Mouse (Mus musculus) myocyte (in vitro differentiated cells): ENCODE measurements around the gene Srrm4. TPM values are rescaled to one million over a fixed set of nuclear protein-coding genes. Genes with fewer than 3 reads are reported as not detected.

ENCODE experiments used
- H3K27me3 ChIP-seq: one replicate; pipeline ENCODE4 v1.6.1; 2011; ENCODE audit not compliant: control insufficient read depth, insufficient read depth, insufficient read length
- H3K36me3 ChIP-seq: one replicate; pipeline ENCODE4 v1.6.1; 2011; ENCODE audit not compliant: control insufficient read depth, insufficient read depth
- H3K4me2 ChIP-seq: one replicate; pipeline ENCODE4 v1.6.1; 2011; ENCODE audit warnings: low read depth, control low read depth
- H3K4me3 ChIP-seq: one replicate; pipeline ENCODE4 v1.5.1; 2011; ENCODE audit warnings: mild to moderate bottlenecking, control low read depth, moderate library complexity
- H3K79me2 ChIP-seq: one replicate; pipeline ENCODE4 v1.6.1; 2011; ENCODE audit not compliant: control insufficient read depth, insufficient read depth
- H3ac ChIP-seq: one replicate; pipeline ENCODE4 v1.6.1; 2011; ENCODE audit not compliant: control insufficient read depth, insufficient read length
- CEBPB ChIP-seq: IDR thresholded peaks from 2 replicates; pipeline ENCODE4 v1.6.1; 2011; ENCODE audit warnings: mild to moderate bottlenecking, moderate library complexity; ENCODE audit not compliant: poor library complexity, insufficient read depth, severe bottlenecking
- E2F4 ChIP-seq: IDR thresholded peaks from one replicate; pipeline ENCODE4 v1.6.1; 2011; ENCODE audit warnings: mild to moderate bottlenecking, control low read depth, moderate library complexity; ENCODE audit not compliant: insufficient read depth
- MAX ChIP-seq: IDR thresholded peaks from one replicate; pipeline ENCODE4 v1.6.1; 2011; ENCODE audit warnings: low read depth, mild to moderate bottlenecking, control low read depth
- MYOD1 ChIP-seq, 3 experiments: IDR thresholded peaks; one replicate each; pipeline ENCODE4 v1.6.1; 2011; ENCODE audit warnings: control low read depth in 2 of 3, low read depth in 2 of 3, mild to moderate bottlenecking in 2 of 3, moderate library complexity in 1 of 3; ENCODE audit not compliant: insufficient read length in 2 of 3, control insufficient read depth in 1 of 3
- MYOG ChIP-seq, 3 experiments: IDR thresholded peaks; one replicate each; pipeline ENCODE4 v1.6.1; 2011; ENCODE audit warnings: control low read depth in 2 of 3, low read depth in 2 of 3, mild to moderate bottlenecking in 2 of 3; ENCODE audit not compliant: insufficient read length in 2 of 3, control insufficient read depth in 1 of 3, insufficient read depth in 1 of 3
- POLR2A ChIP-seq: IDR thresholded peaks from one replicate; pipeline ENCODE4 v1.6.1; 2011; ENCODE audit warnings: low read depth, mild to moderate bottlenecking, control low read depth, moderate library complexity; ENCODE audit not compliant: insufficient read length
- POLR2AphosphoS2 ChIP-seq: IDR thresholded peaks from one replicate; pipeline ENCODE4 v1.6.1; 2011; ENCODE audit warnings: low read depth, control low read depth; ENCODE audit not compliant: insufficient read length
- REST ChIP-seq: IDR thresholded peaks from one replicate; pipeline ENCODE4 v1.6.1; 2011; ENCODE audit warnings: mild to moderate bottlenecking, control low read depth, moderate library complexity; ENCODE audit not compliant: insufficient read depth, insufficient read length
- SRF ChIP-seq: IDR thresholded peaks from one replicate; pipeline ENCODE4 v1.6.1; 2011; ENCODE audit warnings: low read depth; ENCODE audit not compliant: control insufficient read depth, insufficient read length
- TCF12 ChIP-seq: IDR thresholded peaks from one replicate; pipeline ENCODE4 v1.6.1; 2011; ENCODE audit warnings: mild to moderate bottlenecking, control low read depth; ENCODE audit not compliant: poor library complexity, insufficient read depth, severe bottlenecking
- TCF3 ChIP-seq: IDR thresholded peaks from one replicate; pipeline ENCODE4 v1.6.1; 2011; ENCODE audit warnings: low read depth, control low read depth; ENCODE audit not compliant: insufficient read length
- USF1 ChIP-seq: IDR thresholded peaks from one replicate; pipeline ENCODE4 v1.6.1; 2011; ENCODE audit warnings: low read depth, mild to moderate bottlenecking, control low read depth, moderate library complexity
- polyA plus RNA-seq: library from polyadenylated mRNA; unstranded; fragments of >200 nt; fragmentation: generic; extraction: Trizol; gene quantifications from one replicate; pipeline ENCODE4 v1.2.1, GENCODE M21; 2012; ENCODE audit warnings: missing spikeins

Srrm4 gene
- polyA plus RNA-seq, 1 experiment: 0.12 TPM

DNA sequence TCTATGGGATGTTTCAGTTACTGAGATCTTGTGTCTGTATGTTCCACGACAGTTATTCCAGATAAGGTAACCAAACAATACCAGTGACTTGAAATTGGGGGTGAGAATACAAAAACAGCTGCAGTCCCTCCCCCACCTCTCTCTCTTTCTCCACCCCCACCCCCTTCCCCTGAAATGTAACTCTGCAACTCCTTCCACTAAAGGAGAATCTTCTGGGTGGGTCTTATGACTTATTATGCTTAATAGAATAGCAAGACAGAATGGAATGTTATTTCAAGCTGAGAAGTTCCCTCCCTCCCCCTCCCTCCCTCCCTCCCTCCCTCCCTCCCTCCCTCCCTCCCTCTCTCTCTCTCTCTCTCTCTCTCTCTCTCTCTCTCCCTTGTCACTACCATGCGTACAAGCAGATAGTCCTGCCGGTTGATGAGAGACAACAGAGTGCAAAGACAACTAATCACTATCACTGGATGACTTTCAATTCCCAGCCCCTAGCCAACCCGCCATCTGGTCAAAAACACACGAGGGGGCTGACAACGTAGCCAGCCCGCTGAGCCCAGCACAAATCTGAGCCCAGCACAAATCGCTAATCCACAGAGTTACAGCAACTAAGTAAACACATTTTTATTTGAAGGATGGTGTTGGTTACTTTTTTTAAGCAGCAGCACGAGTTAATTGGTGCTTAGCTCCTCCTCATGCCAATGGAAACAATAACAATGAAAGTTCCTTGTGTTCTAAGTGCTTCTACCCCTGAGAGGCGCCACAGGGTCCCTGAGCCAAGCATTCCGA is 143.0 kb downstream of the Srrm4 start:
- Histone ChIP-seq H3ac (no peak overlapping the region), H3K4me3 (no peak overlapping the region), H3K27me3 (no peaks in the 10 kb centered on the region), H3K79me2 (no peaks in the 10 kb centered on the region), H3K36me3 (no peaks in the 10 kb centered on the region), H3K4me2 (no peak overlapping the region)
- TF ChIP-seq SRF (no peak), CEBPB (no peak), MAX (no peak), MYOG (IDR thresholded peaks at IDR 0.05; ENCODE audit: control insufficient read depth in 1 of 3, insufficient read depth in 1 of 3, insufficient read length in 2 of 3, low read depth in 2 of 3) (no peak), TCF12 (no peak), TCF3 (no peak), POLR2A (no peak), USF1 (no peak), MYOD1 (IDR thresholded peaks at IDR 0.05; ENCODE audit: control insufficient read depth in 1 of 3, insufficient read length in 2 of 3, low read depth in 2 of 3) (no peak), REST (no peak), E2F4 (no peak), POLR2AphosphoS2 (no peak)

DNA sequence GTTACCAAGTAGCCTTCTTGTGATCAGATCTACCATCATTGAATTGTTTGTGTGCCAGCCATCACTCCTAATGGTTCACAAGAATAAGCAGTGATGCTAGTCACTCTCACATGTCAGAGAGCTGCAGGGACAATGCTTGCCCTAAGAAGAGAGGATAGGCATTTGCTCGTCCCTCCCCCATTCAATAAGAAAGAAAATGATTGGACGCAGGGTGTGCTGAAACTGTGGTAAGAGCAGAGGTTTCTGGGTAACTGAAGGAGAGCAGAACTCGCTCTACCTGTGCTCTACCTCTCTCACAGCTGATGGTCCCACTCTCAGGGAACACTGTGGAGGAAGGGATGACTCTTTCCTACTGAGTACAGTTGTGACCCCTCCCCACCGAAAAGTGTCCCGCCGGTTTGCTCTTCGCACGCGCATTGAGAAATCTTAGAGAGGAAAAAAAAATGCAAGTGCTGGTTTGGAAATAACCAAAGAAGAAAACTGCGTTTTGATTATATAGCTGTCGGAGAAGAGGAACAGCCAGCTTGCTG is 143.7 kb downstream of the Srrm4 start:
- H3K4me3 ChIP-seq: no peak overlapping the region
- H3ac ChIP-seq: no peak overlapping the region
- no peaks in the 10 kb centered on the region for H3K36me3 ChIP-seq
- H3K79me2 ChIP-seq: no peaks in the 10 kb centered on the region
- no peak overlapping the region for H3K4me2 ChIP-seq
- no peaks in the 10 kb centered on the region for H3K27me3 ChIP-seq
- TF ChIP-seq MYOG (IDR thresholded peaks at IDR 0.05; ENCODE audit: control insufficient read depth in 1 of 3, insufficient read depth in 1 of 3, insufficient read length in 2 of 3, low read depth in 2 of 3) (no peak), POLR2AphosphoS2 (no peak), E2F4 (no peak)

DNA sequence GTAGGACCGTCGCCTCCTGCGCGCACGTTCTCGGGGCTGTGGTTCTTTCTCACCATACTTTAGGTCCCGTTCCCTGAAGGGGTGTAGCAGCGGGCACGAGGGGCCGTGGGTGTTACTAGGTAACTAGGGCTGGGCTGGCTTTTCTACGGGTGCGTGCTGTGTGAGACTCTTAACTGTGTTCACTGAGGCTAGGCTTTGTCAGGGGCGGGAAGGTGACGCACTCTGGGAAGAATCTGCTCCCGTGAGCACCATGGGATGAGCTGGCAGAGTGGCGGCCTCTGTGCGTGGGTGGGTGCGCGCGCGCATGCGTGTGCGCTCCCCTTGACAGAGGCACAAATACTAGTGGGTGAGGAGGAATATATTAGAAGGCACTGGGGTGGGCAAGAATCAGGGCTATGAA is 145.1 kb downstream of the Srrm4 start:
- Histone ChIP-seq H3K4me2 (no peak overlapping the region), H3ac (no peak overlapping the region), H3K36me3 (no peaks in the 10 kb centered on the region), H3K79me2 (no peaks in the 10 kb centered on the region), H3K4me3 (no peak overlapping the region), H3K27me3 (no peaks in the 10 kb centered on the region)
- no peak for TF ChIP-seq CEBPB
- no peak for TF ChIP-seq MAX
- no peak for TF ChIP-seq MYOD1 (IDR thresholded peaks at IDR 0.05; ENCODE audit: control insufficient read depth in 1 of 3, insufficient read length in 2 of 3, low read depth in 2 of 3)
- TF ChIP-seq TCF12: no peak
- TF ChIP-seq USF1: no peak
- TF ChIP-seq TCF3: no peak
- TF ChIP-seq POLR2A: no peak
- no peak for TF ChIP-seq SRF
- TF ChIP-seq POLR2AphosphoS2: no peak
- no peak for TF ChIP-seq REST
- TF ChIP-seq MYOG (IDR thresholded peaks at IDR 0.05; ENCODE audit: control insufficient read depth in 1 of 3, insufficient read depth in 1 of 3, insufficient read length in 2 of 3, low read depth in 2 of 3): no peak
- no peak for TF ChIP-seq E2F4

DNA sequence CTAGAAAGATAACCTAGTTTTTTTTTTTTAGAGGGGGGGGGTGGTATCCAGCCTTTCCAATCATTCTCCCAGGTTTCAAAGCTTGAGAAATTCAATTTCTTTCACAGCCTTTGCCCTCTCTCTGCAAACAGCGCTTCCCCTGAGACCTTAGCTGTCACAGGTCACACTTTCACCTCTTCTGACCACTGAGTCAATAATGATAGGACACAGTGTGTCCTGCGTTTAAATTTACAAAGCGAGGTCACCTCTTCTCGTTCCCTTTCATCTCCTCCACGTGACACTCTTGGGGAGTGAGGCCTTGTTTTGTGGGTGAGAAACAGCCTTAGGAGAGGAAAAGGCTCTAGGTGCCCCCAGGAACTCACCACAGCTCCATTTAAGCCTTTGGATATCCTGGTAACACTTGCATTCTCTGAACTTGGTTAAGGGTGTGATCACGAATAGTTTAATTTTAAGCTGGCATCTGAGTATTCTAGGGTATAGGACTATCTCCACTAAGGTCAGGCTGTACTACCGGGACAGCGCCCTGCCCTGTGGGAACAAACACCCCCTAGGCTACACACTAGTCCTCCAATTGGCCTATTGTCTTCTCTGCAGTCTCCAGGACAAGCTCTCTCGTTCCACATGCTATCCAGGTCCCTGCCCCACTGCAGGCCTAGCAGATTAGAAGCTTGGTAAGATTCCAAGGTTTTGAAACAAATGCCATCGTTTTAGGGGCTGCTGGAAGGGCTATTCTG is 145.8 kb downstream of the Srrm4 start:
- H3K4me2 ChIP-seq: no peak overlapping the region
- no peaks in the 10 kb centered on the region for H3K27me3 ChIP-seq
- H3K36me3 ChIP-seq: no peaks in the 10 kb centered on the region
- no peak overlapping the region for H3ac ChIP-seq
- H3K79me2 ChIP-seq: no peaks in the 10 kb centered on the region
- H3K4me3 ChIP-seq: no peak overlapping the region
- TF ChIP-seq POLR2AphosphoS2 (no peak), CEBPB (no peak), MYOD1 (IDR thresholded peaks at IDR 0.05; ENCODE audit: control insufficient read depth in 1 of 3, insufficient read length in 2 of 3, low read depth in 2 of 3) (no peak), REST (no peak), TCF3 (no peak), TCF12 (no peak), SRF (no peak), E2F4 (no peak), POLR2A (no peak), USF1 (no peak), MYOG (IDR thresholded peaks at IDR 0.05; ENCODE audit: control insufficient read depth in 1 of 3, insufficient read depth in 1 of 3, insufficient read length in 2 of 3, low read depth in 2 of 3) (no peak), MAX (no peak)
